Mouse (Mus musculus) lung, embryonic 14.5 days (tissue): ENCODE measurements around the gene Adamtsl4. TPM values are rescaled to one million over a fixed set of nuclear protein-coding genes. Genes with fewer than 3 reads are reported as not detected.
A peak's percentile ranks its signal among the peaks of the same experiment; 100 is the strongest.

Experiments used
- ATAC-seq: fragments of 200-750 bp; cut with Nextera tagmentation; 2 replicates; pipeline ENCODE4 v1.8.0; 2017; ENCODE audit warnings: mild to moderate bottlenecking, moderate TSS enrichment, moderate library complexity; ENCODE audit not compliant: insufficient read depth
- DNase-seq: peaks from one replicate; pipeline ENCODE4 v3.0.0-alpha.2; 2015
- H3K27ac ChIP-seq: fragments of 300-500 bp; sonication (generic); 2 replicates; pipeline ENCODE4 v1.5.1; 2014; ENCODE audit warnings: low read depth, mild to moderate bottlenecking, moderate library complexity
- H3K27me3 ChIP-seq: fragments of 300-500 bp; sonication (generic); 2 replicates; pipeline ENCODE4 v1.6.1; 2014; ENCODE audit warnings: low read length, control low read depth; ENCODE audit not compliant: insufficient read depth
- H3K36me3 ChIP-seq: fragments of 300-500 bp; sonication (generic); 2 replicates; pipeline ENCODE4 v1.6.1; 2014; ENCODE audit warnings: control low read depth; ENCODE audit not compliant: insufficient read depth
- H3K4me1 ChIP-seq: fragments of 300-500 bp; sonication (generic); 2 replicates; pipeline ENCODE4 v1.6.1; 2014; ENCODE audit warnings: antibody characterized with exemption, control low read depth; ENCODE audit not compliant: insufficient read depth
- H3K4me2 ChIP-seq: fragments of 300-500 bp; sonication (generic); 2 replicates; pipeline ENCODE4 v1.6.1; 2014; ENCODE audit warnings: mild to moderate bottlenecking
- H3K4me3 ChIP-seq: fragments of 300-500 bp; sonication (generic); 2 replicates; pipeline ENCODE4 v1.5.1; 2014; ENCODE audit warnings: low read depth, low read length
- H3K9ac ChIP-seq: fragments of 300-500 bp; sonication (generic); 2 replicates; pipeline ENCODE4 v1.6.1; 2014
- H3K9me3 ChIP-seq: fragments of 300-500 bp; sonication (generic); 2 replicates; pipeline ENCODE4 v1.6.1; 2016; ENCODE audit warnings: low read depth, low read length, control low read depth
- CTCF ChIP-seq: IDR thresholded peaks from 2 replicates; pipeline ENCODE4 v1.5.1; 2016; ENCODE audit warnings: antibody characterized with exemption, low read depth
- WGBS: fragments of 180-500 bp; shearing (Covaris S2); extraction: QIAGEN DNeasy Blood & Tissue Kit; methylation state at CpG from one replicate; pipeline ENCODE4 v1.1.7; 2014; 5-methylcytosine and 5-hydroxymethylcytosine counted together
- polyA plus RNA-seq: library from polyadenylated mRNA; unstranded; fragments of >200 nt; fragmentation: Nextera tagmentation; extraction: Ambion mirVana; gene quantifications from 2 replicates; pipeline ENCODE4 v1.2.1, GENCODE M21; 2014

The Adamtsl4 gene
- polyA plus RNA-seq, 1 experiment from 2014 or later: 1.6 TPM

DNA sequence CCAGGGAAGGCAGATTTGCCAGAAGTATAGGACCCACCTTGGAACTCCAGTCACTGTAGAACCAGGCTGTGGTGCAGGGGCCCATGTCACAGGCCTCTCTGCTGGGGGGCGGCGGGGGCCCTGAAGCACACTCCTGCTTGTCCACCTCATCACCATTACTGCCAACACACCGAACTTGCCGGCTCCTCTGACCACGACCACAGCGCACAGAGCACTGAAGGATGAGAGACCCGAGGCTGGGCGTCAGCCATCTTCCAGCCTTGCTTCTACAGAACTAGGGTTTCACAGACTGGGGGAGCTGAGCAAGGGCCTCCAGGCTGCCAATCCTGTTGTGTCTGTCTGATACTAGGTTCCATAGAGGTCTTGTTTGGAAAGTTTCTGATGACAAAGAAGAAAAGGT is 8.2 kb downstream of the Adamtsl4 start:
- no peaks in the 10 kb centered on the region for H3K9me3 ChIP-seq
- H3K9ac ChIP-seq: no peak overlapping the region
- DNase-seq (no peak), ATAC-seq (no peak)
- no peak overlapping the region for H3K27ac ChIP-seq
- H3K4me1 ChIP-seq: peaks cover 23% of the 10 kb centered on the region
- no peak for TF ChIP-seq CTCF
- H3K4me3 ChIP-seq: no peak overlapping the region
- WGBS: 85% methylated on average over 8 of the region's 8 CpGs
- no peaks in the 10 kb centered on the region for H3K36me3 ChIP-seq
- no peak overlapping the region for H3K4me2 ChIP-seq
- H3K27me3 ChIP-seq: no peaks in the 10 kb centered on the region

DNA sequence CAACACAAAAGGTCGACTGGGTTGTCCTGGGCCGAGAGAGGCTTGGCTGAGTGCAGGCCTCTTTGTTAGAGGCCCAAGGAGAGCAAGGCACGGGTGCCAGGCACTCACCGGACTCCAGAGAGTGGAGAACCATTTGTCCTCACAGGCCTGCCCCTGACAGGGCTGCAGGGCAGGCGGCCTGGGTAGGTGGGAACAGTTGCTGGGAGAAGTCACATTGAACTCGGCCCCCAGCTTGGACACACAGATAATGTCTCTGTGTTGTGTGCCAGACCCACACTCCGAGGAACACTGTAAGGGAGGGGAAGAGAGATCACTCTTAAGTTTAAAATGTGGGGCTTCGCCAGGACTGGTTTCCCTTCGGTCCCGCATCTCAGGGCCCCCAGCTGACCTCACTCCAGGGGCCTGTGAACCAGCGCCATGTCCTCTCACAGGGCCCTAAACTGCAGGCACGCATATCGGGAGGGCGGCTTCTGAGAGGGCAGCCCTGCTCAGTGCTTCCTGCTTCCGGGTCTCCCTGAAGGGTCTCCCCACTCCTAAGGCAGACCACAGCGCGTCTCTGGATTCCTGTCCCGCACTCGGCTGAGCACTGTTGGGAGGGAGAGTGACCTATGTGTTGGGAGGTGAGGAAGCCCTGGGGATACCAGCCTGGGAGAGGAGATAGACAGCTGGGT is 10.2 kb downstream of the Adamtsl4 start:
- H3K9ac ChIP-seq: no peak overlapping the region
- no peak overlapping the region for H3K4me2 ChIP-seq
- no peak overlapping the region for H3K4me3 ChIP-seq
- DNase-seq (no peak), ATAC-seq (no peak)
- no peaks in the 10 kb centered on the region for H3K27me3 ChIP-seq
- no peak overlapping the region for H3K27ac ChIP-seq
- no peak for TF ChIP-seq CTCF
- no peaks in the 10 kb centered on the region for H3K36me3 ChIP-seq
- WGBS: 80% methylated on average over 19 of the region's 19 CpGs
- H3K9me3 ChIP-seq: no peaks in the 10 kb centered on the region
- peaks cover 43% of the 10 kb centered on the region for H3K4me1 ChIP-seq

DNA sequence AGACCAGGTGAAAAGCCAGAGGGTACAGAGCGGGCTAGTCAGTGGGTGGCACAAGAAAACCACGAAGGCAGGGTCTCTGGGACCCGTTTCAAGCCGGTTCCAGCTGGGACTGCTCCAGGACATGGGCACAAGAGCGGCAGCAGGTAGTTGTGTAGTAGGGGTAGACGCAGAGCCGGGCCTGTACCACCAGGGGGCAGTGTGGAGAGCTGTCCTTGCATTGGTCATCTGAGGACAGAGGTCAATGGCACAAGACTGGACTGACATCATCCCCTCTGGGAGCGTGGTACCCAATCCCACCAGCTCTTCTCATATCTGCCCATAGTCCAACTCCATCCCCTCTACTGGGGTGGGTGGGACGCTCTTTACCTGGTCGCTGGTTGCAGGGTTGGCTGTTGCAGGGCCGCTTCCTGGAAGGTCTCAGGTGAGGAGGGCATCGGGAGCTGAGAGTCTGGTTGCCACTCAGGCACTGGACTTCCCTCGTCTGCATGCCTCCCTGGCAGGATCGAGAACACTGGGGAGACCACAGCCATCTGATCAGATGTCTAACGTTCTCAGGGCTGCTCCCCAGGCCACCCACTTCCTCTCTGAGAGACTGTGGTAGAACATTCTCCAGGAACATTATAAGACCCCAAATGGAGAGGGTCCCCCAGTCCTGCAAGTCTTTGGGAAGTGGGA is 10.8 kb downstream of the Adamtsl4 start:
- Histone ChIP-seq H3K36me3 (no peaks in the 10 kb centered on the region), H3K4me1 (peaks cover 45% of the 10 kb centered on the region), H3K9ac (0 out of 2 replicates have a peak overlapping the region, but pooled peaks have one; percentile 1), H3K4me2 (no peak overlapping the region), H3K9me3 (no peaks in the 10 kb centered on the region), H3K27me3 (no peaks in the 10 kb centered on the region), H3K4me3 (no peak overlapping the region), H3K27ac (no peak overlapping the region)
- DNase-seq (peak; percentile 75), ATAC-seq (no peak)
- TF ChIP-seq CTCF: peak; percentile 90
- WGBS: 61% methylated on average over 15 of the region's 15 CpGs

DNA sequence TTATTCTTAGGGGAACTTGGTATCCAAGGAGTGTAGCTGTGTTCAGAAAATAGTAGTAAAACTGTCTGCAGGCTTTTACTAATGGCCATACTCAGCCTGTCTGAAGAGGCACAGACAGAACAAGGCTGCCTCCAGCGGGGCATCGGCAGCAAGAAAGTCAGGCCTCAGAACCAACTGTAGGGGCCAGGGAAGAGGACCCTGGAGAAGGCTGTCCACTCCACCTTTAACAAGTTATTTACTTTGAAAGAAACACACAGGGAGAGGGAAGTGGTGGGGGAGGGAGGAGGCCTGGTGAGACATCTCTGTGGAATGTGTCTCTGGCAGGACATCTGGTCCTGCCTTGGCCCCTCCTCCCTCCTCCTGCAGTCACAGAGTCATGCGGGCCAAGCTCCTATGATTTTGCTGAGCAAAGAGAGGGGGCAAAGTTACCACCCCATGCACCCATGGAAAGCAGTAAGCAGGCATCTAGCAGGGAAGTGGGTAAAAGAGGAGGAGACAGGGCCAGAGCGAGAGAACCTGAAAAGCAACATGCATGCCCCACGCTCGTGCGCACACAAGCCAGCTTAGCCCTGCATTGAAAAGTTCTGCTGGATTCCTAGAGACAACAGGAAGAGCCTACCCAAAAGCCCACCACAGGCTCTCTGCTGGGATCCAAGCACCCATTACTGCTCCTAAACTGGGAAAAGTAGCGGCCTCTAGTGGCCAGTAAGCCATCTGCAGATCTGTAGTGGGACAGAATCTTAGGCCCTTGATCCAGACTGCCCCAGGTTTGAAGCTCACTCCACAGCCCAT is 12.2 kb downstream of the Adamtsl4 start:
- peak overlapping the region; percentile 93 for H3K27ac ChIP-seq
- ATAC-seq: peak; percentile 62
- peak overlapping the region; percentile 54 for H3K4me2 ChIP-seq
- 6% methylated on average over 8 of the region's 8 CpGs for whole genome bisulfite sequencing
- no peaks in the 10 kb centered on the region for H3K36me3 ChIP-seq
- H3K27me3 ChIP-seq: no peaks in the 10 kb centered on the region
- no peaks in the 10 kb centered on the region for H3K9me3 ChIP-seq
- H3K4me3 ChIP-seq: 0 out of 2 replicates have a peak overlapping the region, but pooled peaks have one; percentile 8
- DNase-seq: peak; percentile 93
- H3K9ac ChIP-seq: peak overlapping the region; percentile 32
- TF ChIP-seq CTCF: peak; percentile 86
- peaks cover 33% of the 10 kb centered on the region for H3K4me1 ChIP-seq

DNA sequence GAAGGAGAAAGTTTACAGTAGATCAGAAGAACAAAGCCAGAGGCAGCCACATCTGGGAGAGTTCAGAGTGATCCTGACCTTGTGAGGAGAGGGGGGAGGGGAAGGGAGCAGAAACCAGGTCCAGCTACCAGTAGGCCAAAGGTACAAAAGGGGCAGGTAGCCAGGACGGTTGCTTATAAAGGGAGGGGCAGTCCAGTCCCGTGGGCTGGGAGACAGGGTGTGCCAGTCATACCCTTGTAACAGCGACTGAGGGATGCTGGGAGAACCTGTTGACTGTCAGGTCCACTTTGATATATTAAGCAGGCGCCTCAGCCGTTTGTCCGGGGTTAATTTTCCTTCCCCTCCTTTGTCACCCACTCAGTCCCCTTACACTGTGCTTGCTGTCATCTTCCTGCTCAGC is 12.9 kb downstream of the Adamtsl4 start:
- Histone ChIP-seq H3K9me3 (no peaks in the 10 kb centered on the region), H3K36me3 (no peaks in the 10 kb centered on the region), H3K9ac (peak overlapping the region; percentile 32; the same call in 1 of the 2 replicates), H3K27me3 (no peaks in the 10 kb centered on the region), H3K4me3 (no peak overlapping the region), H3K4me2 (peak overlapping the region; percentile 54), H3K27ac (peak overlapping the region; percentile 93), H3K4me1 (peaks cover 33% of the 10 kb centered on the region)
- peak; percentile 69 for DNase-seq
- WGBS: 4% methylated on average over 6 of the region's 6 CpGs
- ATAC-seq: 0 out of 2 replicates have a peak, but pooled peaks have one; percentile 15
- no peak for TF ChIP-seq CTCF

DNA sequence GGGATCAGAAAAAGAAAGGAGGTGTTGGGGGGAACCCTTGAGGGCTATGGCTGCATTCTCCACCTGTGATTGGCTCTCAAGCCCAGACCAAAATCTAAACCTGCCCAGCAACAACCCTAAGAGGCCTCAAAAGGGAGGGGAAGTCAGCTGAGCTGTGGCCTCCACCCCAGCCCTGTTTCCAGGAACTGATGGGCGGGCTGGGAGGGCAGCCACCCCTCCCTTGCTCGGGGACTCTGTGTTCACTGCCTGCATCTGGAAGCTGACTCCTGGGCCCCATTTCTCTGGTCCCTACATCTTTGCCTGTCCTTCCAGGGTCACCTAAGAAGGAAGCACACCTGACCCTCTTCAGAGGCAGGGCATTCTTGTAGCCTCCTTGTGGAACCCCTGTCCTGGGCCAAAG is 13.5 kb downstream of the Adamtsl4 start:
- Histone ChIP-seq H3K4me1 (peaks cover 33% of the 10 kb centered on the region), H3K36me3 (peaks cover 5% of the 10 kb centered on the region; the same call in 1 of the 2 replicates), H3K4me2 (peak overlapping the region; percentile 54), H3K4me3 (peak overlapping the region; percentile 14; the same call in 1 of the 2 replicates), H3K27me3 (no peaks in the 10 kb centered on the region), H3K9me3 (no peaks in the 10 kb centered on the region), H3K9ac (peak overlapping the region; percentile 54), H3K27ac (peak overlapping the region; percentile 93)
- ATAC-seq: peak; percentile 62
- peak; percentile 79 for DNase-seq
- TF ChIP-seq CTCF: no peak
- WGBS: 13% methylated on average over 2 of the region's 2 CpGs

DNA sequence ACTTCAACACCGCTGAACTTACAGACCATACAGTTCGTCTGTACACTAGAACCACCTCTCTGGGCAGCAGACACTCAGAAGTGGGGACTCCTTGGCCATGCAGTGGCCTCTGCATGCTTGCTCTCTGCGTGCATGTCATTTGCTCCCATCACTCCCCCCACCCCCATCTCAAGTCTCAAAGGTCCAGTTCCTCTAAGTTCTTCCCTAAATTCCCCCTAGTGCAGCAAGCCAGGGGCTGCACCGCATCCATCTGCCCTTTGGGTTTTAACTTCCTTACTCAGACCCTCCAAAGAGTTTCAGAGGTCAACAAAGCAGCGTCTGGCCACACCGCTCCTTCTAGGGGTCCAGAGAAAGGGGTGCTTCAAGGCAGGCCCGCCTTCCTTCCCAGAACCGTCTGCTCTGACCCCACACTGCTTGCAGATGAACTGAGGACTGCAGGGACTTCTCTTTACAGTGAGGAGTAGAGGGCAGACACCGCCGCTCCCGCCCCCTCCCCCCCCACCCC is 14.0 kb downstream of the Adamtsl4 start:
- peaks cover 33% of the 10 kb centered on the region for H3K4me1 ChIP-seq
- peak overlapping the region; percentile 14 for H3K4me3 ChIP-seq
- peak overlapping the region; percentile 54 for H3K4me2 ChIP-seq
- 10% methylated on average over 11 of the region's 11 CpGs for WGBS
- DNase-seq (no peak), ATAC-seq (peak; percentile 16; the same call in 1 of the 2 replicates)
- H3K36me3 ChIP-seq: peaks cover 8% of the 10 kb centered on the region; the same call in 1 of the 2 replicates
- no peak for TF ChIP-seq CTCF
- H3K27me3 ChIP-seq: no peaks in the 10 kb centered on the region
- peak overlapping the region; percentile 54 for H3K9ac ChIP-seq
- no peaks in the 10 kb centered on the region for H3K9me3 ChIP-seq
- peak overlapping the region; percentile 93 for H3K27ac ChIP-seq
